Mouse (Mus musculus) E14TG2a.4 (cell line): ENCODE data around the gene Whrn.

Source experiments
- CTCF ChIP-seq: conservative IDR thresholded peaks from 2 replicates; pipeline ENCODE4 v1.5.1; 2014; ENCODE audit warnings: low read length
- NANOG ChIP-seq: IDR thresholded peaks from 2 replicates; pipeline ENCODE4 v1.6.1; 2014; ENCODE audit warnings: borderline replicate concordance, low read length, mixed read lengths
- POU5F1 ChIP-seq: IDR thresholded peaks from 2 replicates; pipeline ENCODE4 v1.6.1; 2014; ENCODE audit warnings: low read length, borderline replicate concordance

DNA sequence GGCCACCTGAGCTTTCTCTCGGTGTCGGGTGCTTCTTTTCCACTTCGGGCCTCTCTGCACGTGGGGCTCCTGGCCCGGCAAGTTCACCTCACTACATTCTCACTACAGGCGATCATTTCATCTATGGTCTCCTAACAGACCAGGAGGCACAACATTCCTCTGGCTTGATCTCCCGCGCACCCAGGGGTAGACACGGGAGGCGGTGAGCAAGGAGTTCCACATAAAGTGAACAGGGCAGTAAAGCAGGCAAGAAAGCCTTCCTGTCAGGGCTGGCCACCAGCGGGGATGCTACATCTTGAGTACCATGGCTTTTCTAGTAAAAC, 15.0 kb downstream of the Whrn start:
- no peak for TF ChIP-seq CTCF
- no peak for TF ChIP-seq NANOG
- TF ChIP-seq POU5F1, result no peak
